In genomic region chr4:135768572-135769526, GRCm38 (mm10) we compare ENCODE assay signal across 8 mouse cellular contexts. TPM values are rescaled to one million over a fixed set of nuclear protein-coding genes. Genes with fewer than 3 reads are reported as not detected.
DNase-seq lines count a peak whose midpoint lies in the region; ATAC-seq lines count a peak whose summit lies in the region.
"Had no signal": no experiment of that assay in that cellular context is flagged by ENCODE, and none has a peak within 500 bp of the region (broad histone marks: within the 10 kb centered on the region; RNA-seq: fewer than 3 reads in every experiment).

No protein-coding gene starts in this region.

- peak; percentile 47 for DNase-seq in midbrain, embryonic 14.5 days
- DNase-seq in WW6 (ENCODE audit: low read depth, low spot score): peak; percentile 38
- DNase-seq in cerebellum, adult 18-20 months: peak; percentile 42 to 45
- DNase-seq in heart, embryonic 10.5 days (ENCODE audit: low spot score): no peak
- DNase-seq in limb, embryonic 11.5 days (ENCODE audit: low spot score): peak; percentile 48
- DNase-seq in skeletal muscle tissue, adult 2 months (ENCODE audit: low read depth, low spot score): peak; percentile 39

- WGBS in midbrain, embryonic 14.5 days: 62% methylated on average over 14 of the region's 14 CpGs
- WGBS in midbrain, embryonic 13.5 days: 64% methylated on average over 14 of the region's 14 CpGs
- 57% methylated on average over 14 of the region's 14 CpGs for WGBS in heart, embryonic 10.5 days
- WGBS in limb, embryonic 11.5 days: 63% methylated on average over 14 of the region's 14 CpGs

- H3K4me2 ChIP-seq in midbrain, embryonic 14.5 days (ENCODE audit: low read length): no peak overlapping the region
- H3K4me2 ChIP-seq in midbrain, embryonic 13.5 days (replicated peaks): no peak overlapping the region
- H3K4me2 ChIP-seq in limb, embryonic 11.5 days (ENCODE audit: low read depth, severe bottlenecking): no peak overlapping the region
- H3K4me2 ChIP-seq: midbrain, embryonic 12.5 days had no signal

- H3K4me3 ChIP-seq in midbrain, embryonic 14.5 days (replicated peaks; ENCODE audit: low read depth, low read length): no peak overlapping the region
- no peak overlapping the region for H3K4me3 ChIP-seq in midbrain, embryonic 13.5 days (replicated peaks)
- H3K4me3 ChIP-seq in heart, embryonic 10.5 days: no peak overlapping the region
- H3K4me3 ChIP-seq in limb, embryonic 11.5 days (ENCODE audit: low read depth, low read length): no peak overlapping the region
- H3K4me3 ChIP-seq: midbrain, embryonic 12.5 days had no signal

- H3K9ac ChIP-seq in midbrain, embryonic 14.5 days (replicated peaks; ENCODE audit: low read length): no peak overlapping the region
- no peak overlapping the region for H3K9ac ChIP-seq in midbrain, embryonic 13.5 days (replicated peaks)
- H3K9ac ChIP-seq in limb, embryonic 11.5 days (ENCODE audit: low read length): no peak overlapping the region
- H3K9ac ChIP-seq: midbrain, embryonic 12.5 days had no signal

- H3K27me3 ChIP-seq in midbrain, embryonic 14.5 days (ENCODE audit: control insufficient read depth, insufficient read depth, low read length): no peaks in the 10 kb centered on the region
- no peaks in the 10 kb centered on the region for H3K27me3 ChIP-seq in midbrain, embryonic 13.5 days
- 0 out of 2 replicates have a peak, but pooled peaks cover 9% of the 10 kb centered on the region for H3K27me3 ChIP-seq in heart, embryonic 10.5 days (ENCODE audit: insufficient read depth, poor library complexity, severe bottlenecking)
- no peaks in the 10 kb centered on the region for H3K27me3 ChIP-seq in limb, embryonic 11.5 days (ENCODE audit: control insufficient read depth, insufficient read depth, low read length)
- H3K27me3 ChIP-seq: midbrain, embryonic 12.5 days had no signal

- H3K36me3 ChIP-seq in midbrain, embryonic 14.5 days (ENCODE audit: control insufficient read depth, insufficient read depth, low read length): no peaks in the 10 kb centered on the region
- no peaks in the 10 kb centered on the region for H3K36me3 ChIP-seq in midbrain, embryonic 13.5 days
- H3K36me3 ChIP-seq in heart, embryonic 10.5 days: no peaks in the 10 kb centered on the region
- H3K36me3 ChIP-seq in limb, embryonic 11.5 days (ENCODE audit: control insufficient read depth, insufficient read depth, low read length): no peaks in the 10 kb centered on the region
- H3K36me3 ChIP-seq: midbrain, embryonic 12.5 days had no signal

- H3K4me1 ChIP-seq in midbrain, embryonic 14.5 days (ENCODE audit: control insufficient read depth, insufficient read depth, low read length): no peaks in the 10 kb centered on the region
- no peaks in the 10 kb centered on the region for H3K4me1 ChIP-seq in midbrain, embryonic 13.5 days (replicated peaks)
- peaks cover 36% of the 10 kb centered on the region for H3K4me1 ChIP-seq in heart, embryonic 10.5 days
- H3K4me1 ChIP-seq in limb, embryonic 11.5 days (ENCODE audit: control insufficient read depth, insufficient read depth, low read length): no peaks in the 10 kb centered on the region
- H3K4me1 ChIP-seq: midbrain, embryonic 12.5 days had no signal

- no peaks in the 10 kb centered on the region for H3K9me3 ChIP-seq in midbrain, embryonic 14.5 days (ENCODE audit: control insufficient read depth, low read length)
- H3K9me3 ChIP-seq in midbrain, embryonic 13.5 days: no peaks in the 10 kb centered on the region
- no peaks in the 10 kb centered on the region for H3K9me3 ChIP-seq in heart, embryonic 10.5 days
- no peaks in the 10 kb centered on the region for H3K9me3 ChIP-seq in limb, embryonic 11.5 days (ENCODE audit: control insufficient read depth, low read length)
- H3K9me3 ChIP-seq: midbrain, embryonic 12.5 days had no signal

- no peak overlapping the region for H3K27ac ChIP-seq in midbrain, embryonic 14.5 days (replicated peaks; ENCODE audit: low read depth, low read length)
- H3K27ac ChIP-seq in midbrain, embryonic 13.5 days: no peak overlapping the region
- 0 out of 2 replicates have a peak overlapping the region, but pooled peaks have one; percentile 4 for H3K27ac ChIP-seq in heart, embryonic 10.5 days
- H3K27ac ChIP-seq in limb, embryonic 11.5 days (replicated peaks; ENCODE audit: low read depth, low read length): no peak overlapping the region
- H3K27ac ChIP-seq: midbrain, embryonic 12.5 days had no signal

- no peak for ATAC-seq in midbrain, embryonic 14.5 days (ENCODE audit: low FRiP score, low TSS enrichment)
- ATAC-seq in midbrain, embryonic 13.5 days: no peak
- ATAC-seq in limb, embryonic 11.5 days (ENCODE audit: insufficient number of reproducible peaks, low FRiP score, low TSS enrichment, low read depth): no peak

RNA-seq across cellular contexts. Expression of gene Myom3, which starts 9.3 kb away (rescaled TPM):
- 0.13 and 0.16 TPM in 2 replicates for polyA plus RNA-seq in midbrain, embryonic 14.5 days (2014; fragmentation: Nextera tagmentation; extraction: Ambion mirVana)
- polyA plus RNA-seq in midbrain, embryonic 13.5 days (2015; fragmentation: Nextera tagmentation; extraction: Ambion mirVana): 0.13 and 0.15 TPM in 2 replicates
- 0.05 TPM in 1 of 2 replicates, not detected in the other for polyA plus RNA-seq in heart, embryonic 10.5 days (2016; fragmentation: Nextera tagmentation; extraction: Ambion mirVana)
- 0.05 and 0.10 TPM in 2 replicates for polyA plus RNA-seq in limb, embryonic 11.5 days (2014; fragmentation: Nextera tagmentation; extraction: Ambion mirVana)

RNA-seq across cellular contexts. Expression of gene Il22ra1, which starts 40.9 kb away (rescaled TPM):
- polyA plus RNA-seq in midbrain, embryonic 14.5 days (2014; fragmentation: Nextera tagmentation; extraction: Ambion mirVana): not detected in 2 replicates
- not detected in 2 replicates for polyA plus RNA-seq in midbrain, embryonic 13.5 days (2015; fragmentation: Nextera tagmentation; extraction: Ambion mirVana)
- polyA plus RNA-seq in heart, embryonic 10.5 days (2016; fragmentation: Nextera tagmentation; extraction: Ambion mirVana): 0.13 TPM in 1 of 2 replicates, not detected in the other
- not detected in 2 replicates for polyA plus RNA-seq in limb, embryonic 11.5 days (2014; fragmentation: Nextera tagmentation; extraction: Ambion mirVana)
- polyA plus RNA-seq: midbrain, embryonic 12.5 days had no signal
